Mouse (Mus musculus) stomach, embryonic 14.5 days (tissue): ENCODE measurements at regions not wholly inside any gene's neighbourhood (a gene's known extent, or its start where the extent isn't known, plus 50 kb on each side); places are given as distances from the start of the nearest gene placed in this dataset.

Source experiments
- ATAC-seq: fragments of 200-750 bp; cut with Nextera tagmentation; 2 replicates; pipeline ENCODE4 v1.8.0; 2017; ENCODE audit warnings: low read depth, moderate TSS enrichment; ENCODE audit not compliant: insufficient number of reproducible peaks, insufficient read depth, low FRiP score
- H3K27ac ChIP-seq: fragments of 300-500 bp; sonication (generic); 2 replicates; pipeline ENCODE4 v1.5.1; 2014; ENCODE audit warnings: mild to moderate bottlenecking, low read length, moderate library complexity, mixed read lengths
- H3K27me3 ChIP-seq: fragments of 300-500 bp; sonication (generic); 2 replicates; pipeline ENCODE4 v1.6.1; 2014; ENCODE audit warnings: low read length, control low read depth, mixed read lengths; ENCODE audit not compliant: control insufficient read depth, insufficient read depth
- H3K36me3 ChIP-seq: fragments of 300-500 bp; sonication (generic); 2 replicates; pipeline ENCODE4 v1.6.1; 2014; ENCODE audit warnings: mild to moderate bottlenecking, control low read depth, low read length, moderate library complexity, mixed read lengths; ENCODE audit not compliant: control insufficient read depth, insufficient read depth
- H3K4me1 ChIP-seq: fragments of 300-500 bp; sonication (generic); 2 replicates; pipeline ENCODE4 v1.6.1; 2014; ENCODE audit warnings: low read length, control low read depth, mixed read lengths; ENCODE audit not compliant: control insufficient read depth, insufficient read depth
- H3K4me2 ChIP-seq: fragments of 300-500 bp; sonication (generic); replicated peaks from 2 replicates; pipeline ENCODE4 v1.6.1; 2014; ENCODE audit warnings: low read depth, low read length, control low read depth
- H3K4me3 ChIP-seq: fragments of 300-500 bp; sonication (generic); 2 replicates; pipeline ENCODE4 v1.5.1; 2014; ENCODE audit warnings: low read depth, low read length, control low read depth
- H3K9ac ChIP-seq: fragments of 300-500 bp; sonication (generic); replicated peaks from 2 replicates; pipeline ENCODE4 v1.6.1; 2014; ENCODE audit warnings: low read depth, mild to moderate bottlenecking, control low read depth, low read length, moderate library complexity, mixed read lengths
- H3K9me3 ChIP-seq: fragments of 300-500 bp; sonication (generic); 2 replicates; pipeline ENCODE4 v1.6.1; 2016; ENCODE audit warnings: low read depth, low read length, control low read depth; ENCODE audit not compliant: control insufficient read depth
- WGBS: fragments of 180-500 bp; shearing (Covaris S2); extraction: QIAGEN DNeasy Blood & Tissue Kit; methylation state at CpG from one replicate; pipeline ENCODE4 v1.1.7; 2014; 5-methylcytosine and 5-hydroxymethylcytosine counted together

GRCm38 (mm10) chr3:51082831-51083575, 141.2 kb upstream of the Noct start:
- Histone ChIP-seq H3K9ac (no peak overlapping the region), H3K27me3 (no peaks in the 10 kb centered on the region), H3K4me3 (no peak overlapping the region), H3K9me3 (no peaks in the 10 kb centered on the region), H3K4me1 (no peaks in the 10 kb centered on the region), H3K27ac (no peak overlapping the region), H3K4me2 (no peak overlapping the region), H3K36me3 (no peaks in the 10 kb centered on the region)
- ATAC-seq = no peak
- 75% methylated on average over 11 of the region's 11 CpGs for WGBS

DNA sequence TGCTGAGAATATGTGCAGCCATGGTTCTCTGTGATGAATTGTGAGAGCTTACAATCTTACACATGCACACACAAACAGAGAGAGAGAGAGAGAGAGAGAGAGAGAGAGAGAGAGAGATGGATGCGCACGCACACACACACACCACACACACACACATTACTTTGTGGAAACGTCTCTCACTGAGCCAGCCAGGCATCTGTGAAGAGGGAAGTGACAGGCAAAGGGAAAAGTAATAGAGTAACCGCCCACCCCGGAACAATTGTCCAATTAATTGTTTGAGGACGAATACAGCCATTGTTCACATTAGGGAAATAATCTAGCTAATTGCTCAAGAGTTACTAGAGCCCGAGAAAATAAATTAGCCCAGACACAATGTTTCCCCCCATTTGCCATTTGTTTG, 140.7 kb upstream of the Noct start:
- H3K4me1 ChIP-seq = no peaks in the 10 kb centered on the region
- no peaks in the 10 kb centered on the region for H3K9me3 ChIP-seq
- no peaks in the 10 kb centered on the region for H3K36me3 ChIP-seq
- H3K4me2 ChIP-seq = no peak overlapping the region
- H3K4me3 ChIP-seq = no peak overlapping the region
- 68% methylated on average over 7 of the region's 7 CpGs for whole genome bisulfite sequencing
- H3K27me3 ChIP-seq = no peaks in the 10 kb centered on the region
- H3K9ac ChIP-seq = no peak overlapping the region
- no peak for ATAC-seq
- no peak overlapping the region for H3K27ac ChIP-seq

GRCm38 (mm10) chr3:51086441-51086849, 137.8 kb upstream of the Noct start:
- WGBS = 39% methylated on average over 10 of the region's 10 CpGs
- Histone ChIP-seq H3K9ac (no peak overlapping the region), H3K9me3 (no peaks in the 10 kb centered on the region), H3K4me2 (no peak overlapping the region; the same call in 1 of the 2 replicates), H3K4me3 (no peak overlapping the region), H3K27me3 (no peaks in the 10 kb centered on the region), H3K27ac (no peak overlapping the region), H3K4me1 (no peaks in the 10 kb centered on the region), H3K36me3 (no peaks in the 10 kb centered on the region)
- ATAC-seq = no peak

GRCm38 (mm10) chr3:51087076-51087475, 137.2 kb upstream of the Noct start:
- H3K36me3 ChIP-seq = no peaks in the 10 kb centered on the region
- H3K27me3 ChIP-seq = no peaks in the 10 kb centered on the region
- no peak for ATAC-seq

DNA sequence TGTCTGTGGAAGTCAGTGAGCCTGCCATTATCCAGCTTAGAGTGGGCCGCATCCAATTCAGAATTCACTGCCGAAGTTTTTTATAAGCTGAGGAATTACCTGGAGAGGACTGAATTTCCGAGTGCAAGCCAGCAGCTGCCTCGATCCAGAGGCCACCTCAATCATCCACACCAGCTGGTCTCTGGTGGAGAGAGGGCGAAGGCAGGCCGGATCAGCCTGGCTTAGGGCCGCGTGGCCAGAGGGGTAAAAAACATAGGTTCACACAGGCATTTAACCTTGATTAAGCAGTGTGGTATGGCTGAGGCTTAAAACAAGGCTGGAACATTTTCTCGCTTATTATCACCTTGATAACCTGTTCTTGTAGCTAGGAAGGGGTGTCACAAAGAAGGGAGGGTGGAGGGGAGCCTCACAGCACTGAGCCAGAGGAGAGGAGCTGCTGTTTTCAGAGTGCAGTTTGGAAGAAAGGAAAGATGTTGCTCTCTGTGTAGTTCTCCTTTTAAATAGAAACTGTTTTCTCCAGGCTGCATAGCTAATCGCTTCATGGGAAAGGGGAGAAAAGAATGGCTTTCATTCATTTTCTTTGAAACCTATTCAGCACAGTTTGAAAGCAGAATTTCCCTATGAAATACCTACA, 135.1 kb upstream of the Noct start:
- WGBS = 64% methylated on average over 10 of the region's 10 CpGs
- Histone ChIP-seq H3K27me3 (no peaks in the 10 kb centered on the region), H3K4me1 (no peaks in the 10 kb centered on the region), H3K27ac (no peak overlapping the region), H3K9ac (no peak overlapping the region), H3K36me3 (no peaks in the 10 kb centered on the region), H3K9me3 (no peaks in the 10 kb centered on the region), H3K4me2 (no peak overlapping the region), H3K4me3 (no peak overlapping the region)
- no peak for ATAC-seq

More at GRCm38 (mm10) chr3:51087076-51087475, 137.2 kb upstream of the Noct start:
- H3K4me1 ChIP-seq = no peaks in the 10 kb centered on the region
- WGBS = 84% methylated on average over 4 of the region's 4 CpGs
- no peaks in the 10 kb centered on the region for H3K9me3 ChIP-seq
- H3K27ac ChIP-seq = no peak overlapping the region
- H3K9ac ChIP-seq = no peak overlapping the region
- H3K4me2 ChIP-seq = no peak overlapping the region
- no peak overlapping the region for H3K4me3 ChIP-seq

GRCm38 (mm10) chr3:51091478-51091877, 132.8 kb upstream of the Noct start:
- H3K9me3 ChIP-seq = no peaks in the 10 kb centered on the region
- H3K27ac ChIP-seq = no peak overlapping the region
- no peak for ATAC-seq
- H3K4me2 ChIP-seq = no peak overlapping the region
- no peak overlapping the region for H3K4me3 ChIP-seq
- H3K9ac ChIP-seq = no peak overlapping the region
- H3K27me3 ChIP-seq = no peaks in the 10 kb centered on the region
- H3K36me3 ChIP-seq = no peaks in the 10 kb centered on the region
- H3K4me1 ChIP-seq = 0 out of 2 replicates have a peak, but pooled peaks cover 2% of the 10 kb centered on the region
- 59% methylated on average over 4 of the region's 4 CpGs for WGBS

DNA sequence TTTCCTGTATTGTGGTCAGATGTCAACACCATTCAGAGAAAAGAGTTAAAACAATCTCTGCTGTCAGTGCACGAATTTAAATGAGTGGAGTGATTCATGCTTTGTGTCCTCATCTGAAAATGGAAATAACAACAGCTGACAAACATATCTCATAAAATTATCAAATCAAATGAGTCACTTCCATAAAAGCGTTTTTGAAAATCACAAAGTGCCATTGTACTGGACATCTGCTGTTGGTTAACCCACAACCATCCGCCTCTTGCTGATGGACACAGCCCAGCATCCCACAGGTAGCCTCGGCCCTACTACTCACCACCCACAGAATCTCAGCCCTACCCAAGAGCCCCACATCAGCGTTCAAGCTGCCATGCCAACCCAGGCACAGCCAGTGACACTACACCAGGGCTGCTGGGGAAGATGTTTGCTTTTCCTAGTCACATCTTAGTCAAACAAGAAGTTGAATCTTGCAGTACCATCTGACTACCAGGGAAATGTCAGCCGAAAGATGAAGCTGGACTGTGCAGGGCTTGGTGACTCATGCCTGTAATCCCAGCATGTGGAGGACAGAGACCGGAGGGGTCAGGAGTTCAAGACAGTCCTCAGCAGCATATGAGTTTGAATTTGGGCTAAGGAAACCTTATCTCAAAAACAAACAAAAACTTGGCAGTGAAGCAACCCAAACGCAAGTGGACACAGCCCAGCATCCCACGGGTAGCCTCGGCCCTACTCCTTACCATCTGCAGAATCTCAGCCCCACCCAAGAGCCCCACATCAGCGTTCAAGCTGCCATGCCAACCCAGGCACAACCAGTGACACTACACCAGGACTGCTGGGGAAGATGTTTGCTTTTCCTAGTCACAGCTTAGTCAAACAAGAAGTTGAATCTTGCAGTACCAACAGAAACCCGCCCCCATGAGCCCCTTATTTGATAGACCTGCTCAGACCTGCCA, 131.9 kb upstream of the Noct start:
- no peaks in the 10 kb centered on the region for H3K27me3 ChIP-seq
- no peak overlapping the region for H3K27ac ChIP-seq
- H3K4me1 ChIP-seq = 0 out of 2 replicates have a peak, but pooled peaks cover 3% of the 10 kb centered on the region
- H3K9me3 ChIP-seq = no peaks in the 10 kb centered on the region
- no peaks in the 10 kb centered on the region for H3K36me3 ChIP-seq
- peak; percentile 61; the same call in 1 of the 2 replicates for ATAC-seq
- no peak overlapping the region for H3K9ac ChIP-seq
- H3K4me3 ChIP-seq = no peak overlapping the region
- 59% methylated on average over 12 of the region's 12 CpGs for WGBS
- H3K4me2 ChIP-seq = no peak overlapping the region

DNA sequence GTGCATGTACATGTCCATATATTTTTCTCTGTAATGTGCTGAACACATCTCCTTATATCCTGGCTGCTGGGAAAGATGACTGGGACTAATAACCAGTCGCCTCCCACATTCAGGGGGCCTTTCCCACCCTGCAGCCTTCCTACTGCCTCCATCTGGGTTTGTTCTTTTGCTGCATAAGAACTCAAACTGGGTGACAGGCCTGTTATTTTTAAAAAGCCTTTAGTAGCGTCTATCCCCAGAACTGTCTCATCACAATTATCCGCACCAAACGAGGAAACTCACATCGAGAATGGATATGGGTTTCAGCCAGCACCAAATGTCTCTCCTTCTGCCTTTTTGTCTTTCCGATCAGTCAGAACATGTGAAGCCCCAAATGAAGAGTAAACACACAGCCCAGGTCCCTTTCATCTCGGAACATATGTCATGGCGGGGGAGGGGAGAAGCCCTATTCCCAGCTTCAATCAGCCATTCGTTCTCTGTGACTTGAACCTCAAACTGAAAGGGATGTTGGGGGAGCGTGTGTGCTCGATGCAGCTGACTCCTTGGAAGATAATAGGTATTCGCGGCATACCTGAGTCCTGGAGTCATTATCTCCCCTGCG, 128.3 kb upstream of the Noct start:
- 0 out of 2 replicates have a peak, but pooled peaks cover 3% of the 10 kb centered on the region for H3K4me1 ChIP-seq
- H3K27ac ChIP-seq = no peak overlapping the region
- H3K4me3 ChIP-seq = no peak overlapping the region
- H3K36me3 ChIP-seq = no peaks in the 10 kb centered on the region
- no peak for ATAC-seq
- WGBS = 26% methylated on average over 14 of the region's 14 CpGs
- no peaks in the 10 kb centered on the region for H3K9me3 ChIP-seq
- H3K9ac ChIP-seq = no peak overlapping the region
- H3K27me3 ChIP-seq = no peaks in the 10 kb centered on the region
- 0 out of 2 replicates have a peak overlapping the region, but pooled peaks have one; percentile 7 for H3K4me2 ChIP-seq
